Mouse (Mus musculus) thymus, postnatal 10 days (tissue): Measurements from ENCODE around the gene Zscan2.

ENCODE experiments used
- DNase-seq, 2 experiments: peaks; one replicate each; pipeline ENCODE4 v3.0.0; 2021; ENCODE audit warnings: low spot score in 2 of 2

The Zscan2 gene

GRCm38 (mm10) chr7:80860729-80861274 lies at the start of gene Zscan2:
Zscan2 (plus strand) TSS chr7:80860920.
- DNase-seq, result peak; percentile 84 to 88

GRCm38 (mm10) chr7:80813397-80813796 lies 47.3 kb upstream of the Zscan2 start:
- no peak for DNase-seq

GRCm38 (mm10) chr7:80816641-80817040 lies 44.1 kb upstream of the Zscan2 start:
- no peak for DNase-seq

- DNase-seq, result no peak
Measured at GRCm38 (mm10) chr7:80820838-80821237, 39.9 kb upstream of the Zscan2 start.

GRCm38 (mm10) chr7:80823267-80823666 lies 37.5 kb upstream of the Zscan2 start:
- no peak for DNase-seq

- no peak for DNase-seq
Measured at GRCm38 (mm10) chr7:80823875-80824682, 36.6 kb upstream of the Zscan2 start.

GRCm38 (mm10) chr7:80825843-80826403 lies 34.8 kb upstream of the Zscan2 start, which contains the start of gene Iqgap1:
Iqgap1 (minus strand) TSS chr7:80825974.
- no peak for DNase-seq

GRCm38 (mm10) chr7:80828146-80828860 lies 32.4 kb upstream of the Zscan2 start:
- peak; percentile 32 to 53 for DNase-seq

- DNase-seq, result no peak
Measured at GRCm38 (mm10) chr7:80830193-80830803, 30.4 kb upstream of the Zscan2 start.

- DNase-seq, result peak; percentile 44 to 47
Measured at GRCm38 (mm10) chr7:80832191-80832590, 28.5 kb upstream of the Zscan2 start.

- DNase-seq, result peak; percentile 88 to 93
Measured at GRCm38 (mm10) chr7:80832996-80833650, 27.6 kb upstream of the Zscan2 start.

- DNase-seq, result peak in 1 of 2 experiments; percentile 24
Measured at GRCm38 (mm10) chr7:80833651-80834532, 26.8 kb upstream of the Zscan2 start.

- DNase-seq, result no peak
Measured at GRCm38 (mm10) chr7:80835984-80836652, 24.6 kb upstream of the Zscan2 start.

- no peak for DNase-seq
Measured at GRCm38 (mm10) chr7:80837736-80838135, 23.0 kb upstream of the Zscan2 start.

- no peak for DNase-seq
Measured at GRCm38 (mm10) chr7:80838247-80838646, 22.5 kb upstream of the Zscan2 start.

GRCm38 (mm10) chr7:80839755-80840154 lies 21.0 kb upstream of the Zscan2 start:
- DNase-seq, result no peak

GRCm38 (mm10) chr7:80840241-80840640 lies 20.5 kb upstream of the Zscan2 start:
- DNase-seq, result no peak

- DNase-seq, result no peak
Measured at GRCm38 (mm10) chr7:80840937-80841336, 19.8 kb upstream of the Zscan2 start.

GRCm38 (mm10) chr7:80842132-80842531 lies 18.6 kb upstream of the Zscan2 start:
- DNase-seq, result no peak

GRCm38 (mm10) chr7:80843176-80843575 lies 17.5 kb upstream of the Zscan2 start:
- DNase-seq, result no peak
